Mouse (Mus musculus) A20 (cell line): Measurements from ENCODE around the gene Adipor2.

Source experiments
- DNase-seq: peaks from one replicate; pipeline ENCODE4 v3.0.0-alpha.2; 2011; ENCODE audit warnings: low read depth, low spot score

Adipor2 gene

GRCm38 (mm10) chr6:119417354-119417753, at the start of gene Adipor2:
Adipor2 (minus strand) TSS chr6:119417704.
- peak; percentile 62 for DNase-seq

- no peak for DNase-seq
Observed at GRCm38 (mm10) chr6:119466161-119466560, 48.7 kb upstream of the Adipor2 start.

GRCm38 (mm10) chr6:119460391-119460790, 42.9 kb upstream of the Adipor2 start:
- DNase-seq: no peak

GRCm38 (mm10) chr6:119459041-119459440, 41.5 kb upstream of the Adipor2 start:
- DNase-seq: no peak

GRCm38 (mm10) chr6:119458166-119458565, 40.7 kb upstream of the Adipor2 start:
- DNase-seq: no peak

- no peak for DNase-seq
Observed at GRCm38 (mm10) chr6:119451981-119452499, 34.5 kb upstream of the Adipor2 start.

- DNase-seq: no peak
Observed at GRCm38 (mm10) chr6:119450965-119451943, 33.8 kb upstream of the Adipor2 start.

- DNase-seq: no peak
Observed at GRCm38 (mm10) chr6:119449060-119449499, 31.6 kb upstream of the Adipor2 start.

GRCm38 (mm10) chr6:119448321-119449059, 31.0 kb upstream of the Adipor2 start:
- DNase-seq: no peak

GRCm38 (mm10) chr6:119445671-119446607, 28.4 kb upstream of the Adipor2 start:
- DNase-seq: peak; percentile 52

GRCm38 (mm10) chr6:119443742-119444645, 26.5 kb upstream of the Adipor2 start:
- DNase-seq: peak; percentile 93

GRCm38 (mm10) chr6:119442729-119443128, 25.2 kb upstream of the Adipor2 start:
- DNase-seq: peak; percentile 83

- DNase-seq: no peak
Observed at GRCm38 (mm10) chr6:119437894-119438761, 20.6 kb upstream of the Adipor2 start.

GRCm38 (mm10) chr6:119434394-119434793, 16.9 kb upstream of the Adipor2 start:
- DNase-seq: no peak

- DNase-seq: no peak
Observed at GRCm38 (mm10) chr6:119431751-119432324, 14.3 kb upstream of the Adipor2 start.

GRCm38 (mm10) chr6:119430508-119430907, 13.0 kb upstream of the Adipor2 start:
- peak; percentile 61 for DNase-seq

- no peak for DNase-seq
Observed at GRCm38 (mm10) chr6:119429311-119429710, 11.8 kb upstream of the Adipor2 start.

- peak; percentile 70 for DNase-seq
Observed at GRCm38 (mm10) chr6:119428611-119429010, 11.1 kb upstream of the Adipor2 start.

- no peak for DNase-seq
Observed at GRCm38 (mm10) chr6:119421001-119421400, 3.5 kb upstream of the Adipor2 start.
